Mouse (Mus musculus): ENCODE data around the gene Pak1.

GRCm38 (mm10) chr7:97792324-97792723 lies 4.0 kb downstream of the Pak1 start:
- TF ChIP-seq POLR2A (IDR thresholded peaks at IDR 0.05; ENCODE audit: low read depth, low read length) (no peak), CTCF (IDR thresholded peaks at IDR 0.05; ENCODE audit: extremely low read depth, insufficient read length, insufficient replicate concordance, low read depth, low read length) (no peak)
